Comparison of ENCODE assay signal across 15 mouse cellular contexts in genomic region chr5:110580569-110581239, GRCm38 (mm10). TPM values are rescaled to one million over a fixed set of nuclear protein-coding genes. Genes with fewer than 3 reads are reported as not detected.
DNase-seq lines count a peak whose midpoint lies in the region; ATAC-seq and TF ChIP-seq lines count a peak whose summit lies in the region.
"Had no signal": no experiment of that assay in that cellular context is flagged by ENCODE, and none has a peak within 500 bp of the region (broad histone marks: within the 10 kb centered on the region; RNA-seq: fewer than 3 reads in every experiment).

No protein-coding gene starts in this region.

- no peak for TF ChIP-seq CTCF in E14TG2a.4 (conservative IDR thresholded peaks at IDR 0.05; ENCODE audit: low read length)
- no peak for TF ChIP-seq CTCF in thymus, adult 2 months (IDR thresholded peaks at IDR 0.05; ENCODE audit: borderline replicate concordance, control insufficient read depth, extremely low read depth, insufficient read depth, low read length, poor library complexity)

- H3K9me3 ChIP-seq in E14TG2a.4 (ENCODE audit: low read length), result no peaks in the 10 kb centered on the region
- no peaks in the 10 kb centered on the region for H3K9me3 ChIP-seq in midbrain, embryonic 11.5 days (ENCODE audit: control insufficient read depth, low read length)

- no peak for TF ChIP-seq POLR2A in thymus, adult 2 months (IDR thresholded peaks at IDR 0.05; ENCODE audit: control insufficient read depth, extremely low read depth, insufficient read depth, low read length, poor library complexity)

- no peak overlapping the region for H3K27ac ChIP-seq in midbrain, embryonic 11.5 days (ENCODE audit: low read depth, low read length)
- no peak overlapping the region for H3K27ac ChIP-seq in thymus, adult 2 months (ENCODE audit: control insufficient read depth, insufficient read depth, low read length)

- no peak overlapping the region for H3K9ac ChIP-seq in midbrain, embryonic 11.5 days (ENCODE audit: low read length)

- DNase-seq in frontal cortex, postnatal 36 days (ENCODE audit: low spot score in 2 of 2), result peak; percentile 37 to 41
- DNase-seq in frontal cortex, postnatal 25 days (ENCODE audit: low spot score in 2 of 2), result no peak
- DNase-seq in cerebellum, postnatal 36 days, result peak; percentile 34 to 35
- DNase-seq in midbrain, embryonic 11.5 days (ENCODE audit: low spot score, missing footprints), result no peak
- no peak for DNase-seq in thymus, adult 2 months
- DNase-seq in adrenal gland, postnatal 25 days, result no peak
- DNase-seq: adrenal gland, adult 2 months; heart, postnatal 4 days; thymus, postnatal 4 days had no signal

- H3K4me1 ChIP-seq in E14TG2a.4 (replicated peaks; ENCODE audit: low read depth, low read length), result peaks cover 12% of the 10 kb centered on the region
- H3K4me1 ChIP-seq in midbrain, embryonic 11.5 days (ENCODE audit: control insufficient read depth, insufficient read depth, low read length), result no peaks in the 10 kb centered on the region
- H3K4me1 ChIP-seq in thymus, adult 2 months (replicated peaks; ENCODE audit: control insufficient read depth, insufficient read depth, low read length), result peaks cover 3% of the 10 kb centered on the region; the same call in 1 of the 2 replicates

- peak; percentile 40; the same call in 1 of the 2 replicates for ATAC-seq in midbrain, embryonic 11.5 days (ENCODE audit: low FRiP score)
- ATAC-seq: CD4-positive, CD25-positive, alpha-beta regulatory T cell, adult 4 months; Patski had no signal

- 76% methylated on average over 19 of the region's 19 CpGs for WGBS in midbrain, embryonic 11.5 days
- WGBS in thymus, adult 2 months, result 96% methylated on average over 19 of the region's 19 CpGs

- peak overlapping the region; percentile 41; the same call in 1 of the 2 replicates for H3K4me3 ChIP-seq in E14TG2a.4 (replicated peaks; ENCODE audit: low read length)
- H3K4me3 ChIP-seq in midbrain, embryonic 11.5 days (ENCODE audit: low read depth, low read length), result no peak overlapping the region
- H3K4me3 ChIP-seq in thymus, adult 2 months (ENCODE audit: control insufficient read depth, insufficient read depth, low read length), result no peak overlapping the region
- H3K4me3 ChIP-seq: left cerebral cortex, adult 2 months had no signal

- H3K4me2 ChIP-seq in midbrain, embryonic 11.5 days, result no peak overlapping the region

- H3K36me3 ChIP-seq in E14TG2a.4 (ENCODE audit: insufficient read depth, low read length), result no peaks in the 10 kb centered on the region
- H3K36me3 ChIP-seq in midbrain, embryonic 11.5 days (ENCODE audit: control insufficient read depth, insufficient read depth, low read length), result no peaks in the 10 kb centered on the region
- H3K36me3 ChIP-seq in thymus, adult 2 months (ENCODE audit: control insufficient read depth, insufficient read depth, low read length), result no peaks in the 10 kb centered on the region

- H3K27me3 ChIP-seq in E14TG2a.4 (ENCODE audit: insufficient read depth, low read length), result peaks cover 42% of the 10 kb centered on the region
- H3K27me3 ChIP-seq in midbrain, embryonic 11.5 days (ENCODE audit: control insufficient read depth, insufficient read depth, low read length), result no peaks in the 10 kb centered on the region
- H3K27me3 ChIP-seq in thymus, adult 2 months (ENCODE audit: control insufficient read depth, insufficient read depth, low read length), result no peaks in the 10 kb centered on the region

RNA-seq across cellular contexts. Expression of gene Galnt9, which starts 36.5 kb away (rescaled TPM):
- 5.0 and 5.8 TPM in 2 replicates for polyA plus RNA-seq in midbrain, embryonic 11.5 days (2014; fragmentation: Nextera tagmentation; extraction: Ambion mirVana)
- 0.87 and 1.3 TPM in 2 replicates for polyA plus RNA-seq in thymus, adult 2 months (2012; rRNA removed)
- 0.09 and 0.33 TPM in 2 replicates for total RNA-seq in adrenal gland, postnatal 25 days (2021)
- total RNA-seq: gastrocnemius, adult 18-20 months; heart, postnatal 4 days; liver, adult 2 months had no signal
- polyA plus RNA-seq: Patski had no signal

Comparison
In these comparisons a context has a peak if more than half of its experiments do, and no peak if none do; other contexts are left out.
1. DNase-seq: peak in frontal cortex, postnatal 36 days (2 of 2) and cerebellum, postnatal 36 days (2 of 2); none in frontal cortex, postnatal 25 days (0 of 2), midbrain, embryonic 11.5 days (single experiment), thymus, adult 2 months (single experiment) and adrenal gland, postnatal 25 days (single experiment).